Mouse (Mus musculus) heart, adult 2 months (tissue): ENCODE results near the gene Blnk. TPM values are rescaled to one million over a fixed set of nuclear protein-coding genes. Genes with fewer than 3 reads are reported as not detected.

Experiments used
- DNase-seq, 2 experiments: peaks; one replicate each; pipeline ENCODE4 v3.0.0; 2021
- H3K27ac ChIP-seq: fragments of 200-600 bp; 2 replicates; pipeline ENCODE4 v1.8.1; 2022
- H3K27me3 ChIP-seq: fragments of 200-500 bp; 2 replicates; pipeline ENCODE4 v1.6.1; 2012; ENCODE audit warnings: mild to moderate bottlenecking, low read length, inconsistent platforms, mixed read lengths; ENCODE audit not compliant: control insufficient read depth, insufficient read depth
- H3K36me3 ChIP-seq: fragments of 200-500 bp; 2 replicates; pipeline ENCODE4 v1.6.1; 2012; ENCODE audit warnings: low read length, inconsistent platforms; ENCODE audit not compliant: control insufficient read depth, insufficient read depth
- H3K4me1 ChIP-seq: fragments of 200-500 bp; 2 replicates; pipeline ENCODE4 v1.6.1; 2011; ENCODE audit warnings: low read length; ENCODE audit not compliant: control insufficient read depth, insufficient read depth
- H3K4me3 ChIP-seq: fragments of 200-600 bp; 2 replicates; pipeline ENCODE4 v1.8.1; 2022
- H3K79me2 ChIP-seq: fragments of 200-500 bp; replicated peaks from 2 replicates; pipeline ENCODE4 v1.6.1; 2012; ENCODE audit warnings: mild to moderate bottlenecking, inconsistent platforms, low read length, moderate library complexity, mixed read lengths; ENCODE audit not compliant: control insufficient read depth, insufficient read depth
- H3K9ac ChIP-seq: fragments of 200-500 bp; 2 replicates; pipeline ENCODE4 v1.6.1; 2012; ENCODE audit warnings: low read depth, mild to moderate bottlenecking, control low read depth, inconsistent platforms, low read length, mixed read lengths
- CTCF ChIP-seq: fragments of 200-600 bp; IDR thresholded peaks from 2 replicates; pipeline ENCODE4 v1.8.1; 2022; ENCODE audit warnings: antibody characterized with exemption, mild to moderate bottlenecking, moderate library complexity
- EP300 ChIP-seq: fragments of 200-500 bp; IDR thresholded peaks from 2 replicates; pipeline ENCODE4 v1.6.1; 2011; ENCODE audit warnings: low read depth, low read length, control low read depth; ENCODE audit not compliant: insufficient read depth
- POLR2A ChIP-seq: fragments of 200-500 bp; IDR thresholded peaks from 2 replicates; pipeline ENCODE4 v1.6.1; 2011; ENCODE audit warnings: mild to moderate bottlenecking, low read depth, low read length, control low read depth; ENCODE audit not compliant: insufficient read depth
- WGBS: fragments of 180-500 bp; shearing (Covaris S2); methylation state at CpG from one replicate; pipeline ENCODE4 v1.1.7; 2018; 5-methylcytosine and 5-hydroxymethylcytosine counted together
- intact Hi-C: fragments of 180-260 bp; cut with DNase I; formaldehyde crosslinking; loops from one replicate; pipeline ENCODE4 v1.15.1; 2025
- polyA plus RNA-seq: library from polyadenylated mRNA; depleted of rRNA; stranded (reverse); fragments of >200 nt; gene quantifications from 2 replicates; pipeline ENCODE4 v1.2.3, GENCODE M21; 2012
- total RNA-seq, 2 experiments: library from RNA; stranded (reverse); gene quantifications; 2 replicates each; pipeline ENCODE4 v1.2.3; 2021

Gene Blnk
- total and polyA plus RNA-seq, 3 experiments, result 1.2 to 3.6 (median 1.7) TPM

DNA sequence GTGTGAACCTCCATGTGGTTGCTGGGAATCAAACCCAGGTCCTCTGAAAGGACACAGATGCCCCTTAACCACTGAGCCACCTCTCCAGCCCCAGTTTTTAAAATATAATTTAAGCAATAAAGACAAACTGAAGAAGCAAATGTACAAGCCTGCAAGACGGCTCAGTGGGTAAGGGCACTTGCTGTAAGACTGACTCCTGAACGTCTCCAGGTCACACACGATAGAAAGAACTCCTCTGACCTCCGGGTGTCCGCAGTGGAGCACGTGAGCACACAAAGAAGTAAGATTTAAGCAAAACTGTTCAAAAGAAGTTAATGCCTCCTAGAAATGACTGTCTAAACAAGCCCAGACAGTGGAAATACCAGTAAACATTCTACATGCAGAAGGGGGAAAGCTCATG is 2.4 kb upstream of the Blnk start:
- 88% methylated on average over 6 of the region's 6 CpGs for WGBS
- no peak for DNase-seq
- H3K27me3 ChIP-seq, result no peaks in the 10 kb centered on the region
- no peaks in the 10 kb centered on the region; the same call in 1 of the 2 replicates for H3K4me1 ChIP-seq
- H3K79me2 ChIP-seq, result no peaks in the 10 kb centered on the region
- H3K27ac ChIP-seq, result no peak overlapping the region
- H3K9ac ChIP-seq, result no peak overlapping the region
- H3K4me3 ChIP-seq, result no peak overlapping the region
- no peak for TF ChIP-seq EP300
- TF ChIP-seq CTCF, result no peak
- TF ChIP-seq POLR2A, result no peak
- intact Hi-C loops, result no loop called here
- no peaks in the 10 kb centered on the region for H3K36me3 ChIP-seq

DNA sequence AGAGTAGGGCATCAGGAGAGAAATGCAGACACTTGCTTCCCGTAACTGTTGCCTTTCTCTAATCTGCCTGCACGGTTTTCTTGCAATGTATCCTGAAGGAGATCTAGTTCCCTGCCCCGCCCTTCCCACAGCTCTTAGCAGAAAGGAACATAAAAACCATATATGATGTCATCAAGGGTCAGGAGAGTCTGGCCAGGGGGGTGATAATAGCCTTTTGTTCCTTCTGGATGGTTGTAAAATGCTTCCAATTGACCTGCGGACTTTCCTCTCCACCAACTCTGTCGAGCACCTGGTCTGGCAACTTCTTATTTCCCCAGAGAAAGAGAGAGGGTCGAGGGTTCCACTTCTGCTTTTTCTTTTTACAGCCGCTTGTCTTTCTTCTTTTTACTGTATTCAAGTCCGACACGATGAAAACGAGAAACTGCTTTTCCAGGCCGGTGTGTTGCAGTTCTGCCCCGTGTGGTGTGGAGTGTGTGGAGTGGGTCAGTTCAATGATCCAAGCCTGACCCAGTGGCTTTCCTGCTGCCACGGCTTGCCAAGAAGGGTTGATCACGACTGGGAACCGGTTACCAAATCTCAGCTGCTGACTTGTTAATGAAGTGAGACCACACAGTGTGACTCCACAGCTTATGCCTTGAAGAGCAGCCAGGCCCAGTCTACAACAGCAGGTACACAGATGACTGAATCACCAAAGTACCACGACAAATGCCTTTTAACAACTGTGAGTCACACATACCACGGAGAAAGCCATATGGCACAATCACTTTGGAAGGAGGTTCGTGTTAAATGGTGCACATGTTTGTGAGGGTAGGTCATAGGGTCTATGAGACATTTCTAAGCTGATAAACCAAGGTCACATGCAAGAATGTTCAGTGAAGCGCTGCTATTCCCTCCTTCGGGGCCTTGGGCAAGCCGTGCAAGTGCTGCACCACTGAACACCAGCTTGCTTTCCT is 1.4 kb upstream of the Blnk start:
- Histone ChIP-seq H3K27me3 (no peaks in the 10 kb centered on the region), H3K27ac (no peak overlapping the region), H3K79me2 (no peaks in the 10 kb centered on the region), H3K4me1 (no peaks in the 10 kb centered on the region; the same call in 1 of the 2 replicates), H3K4me3 (no peak overlapping the region), H3K36me3 (no peaks in the 10 kb centered on the region), H3K9ac (no peak overlapping the region)
- peak in 1 of 2 experiments; percentile 27 for DNase-seq
- intact Hi-C loops, result no loop called here
- WGBS, result 49% methylated on average over 21 of the region's 21 CpGs
- TF ChIP-seq EP300 (no peak), POLR2A (no peak)

DNA sequence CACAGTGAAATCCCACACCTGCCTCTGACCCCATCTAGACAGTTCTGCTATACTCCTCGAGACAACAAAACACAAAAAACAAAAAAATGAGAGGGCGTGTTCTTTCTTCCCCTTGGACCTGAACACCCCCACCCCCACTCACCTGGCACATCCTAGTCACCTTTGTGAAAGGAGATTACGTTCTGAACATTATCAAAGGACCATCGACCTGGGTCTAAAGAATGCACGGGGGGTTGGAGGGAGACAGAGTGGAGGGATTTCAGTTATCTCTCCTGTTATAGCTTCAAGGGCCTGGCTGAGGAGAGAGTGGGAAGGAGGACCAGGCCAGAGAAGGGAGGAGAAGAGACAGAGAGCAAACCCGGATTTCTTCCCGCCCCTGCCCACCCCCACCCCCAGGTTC is 576 bp upstream of the Blnk start:
- Histone ChIP-seq H3K27ac (no peak overlapping the region), H3K27me3 (no peaks in the 10 kb centered on the region), H3K36me3 (no peaks in the 10 kb centered on the region), H3K9ac (no peak overlapping the region), H3K79me2 (no peaks in the 10 kb centered on the region), H3K4me1 (no peaks in the 10 kb centered on the region; the same call in 1 of the 2 replicates), H3K4me3 (no peak overlapping the region)
- DNase-seq, result no peak
- intact Hi-C loops, result no loop called here
- WGBS, result 55% methylated on average over 7 of the region's 7 CpGs
- TF ChIP-seq CTCF, result no peak
- TF ChIP-seq POLR2A, result no peak
- no peak for TF ChIP-seq EP300

DNA sequence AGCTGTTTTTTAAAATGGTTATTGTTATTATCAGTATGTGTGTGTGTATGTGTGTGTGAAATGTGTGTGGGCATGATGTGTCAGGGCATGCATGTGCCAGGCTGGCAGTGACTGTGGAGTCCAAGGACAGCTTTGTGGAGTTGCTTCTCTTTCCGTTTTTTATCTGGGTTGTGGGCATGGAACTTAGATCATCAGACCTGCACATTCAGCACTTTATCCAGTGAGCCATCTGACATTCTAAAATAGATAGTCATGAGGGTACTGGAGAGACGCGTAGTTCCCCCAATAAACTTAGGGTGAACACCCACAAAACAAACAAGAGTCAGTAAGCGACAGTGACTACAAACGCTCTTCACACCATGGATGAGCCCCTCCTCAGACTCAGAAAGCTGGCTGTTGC is 979 bp downstream of the Blnk start:
- H3K4me1 ChIP-seq, result no peaks in the 10 kb centered on the region; the same call in 1 of the 2 replicates
- H3K4me3 ChIP-seq, result no peak overlapping the region
- WGBS, result 74% methylated on average over 5 of the region's 5 CpGs

DNA sequence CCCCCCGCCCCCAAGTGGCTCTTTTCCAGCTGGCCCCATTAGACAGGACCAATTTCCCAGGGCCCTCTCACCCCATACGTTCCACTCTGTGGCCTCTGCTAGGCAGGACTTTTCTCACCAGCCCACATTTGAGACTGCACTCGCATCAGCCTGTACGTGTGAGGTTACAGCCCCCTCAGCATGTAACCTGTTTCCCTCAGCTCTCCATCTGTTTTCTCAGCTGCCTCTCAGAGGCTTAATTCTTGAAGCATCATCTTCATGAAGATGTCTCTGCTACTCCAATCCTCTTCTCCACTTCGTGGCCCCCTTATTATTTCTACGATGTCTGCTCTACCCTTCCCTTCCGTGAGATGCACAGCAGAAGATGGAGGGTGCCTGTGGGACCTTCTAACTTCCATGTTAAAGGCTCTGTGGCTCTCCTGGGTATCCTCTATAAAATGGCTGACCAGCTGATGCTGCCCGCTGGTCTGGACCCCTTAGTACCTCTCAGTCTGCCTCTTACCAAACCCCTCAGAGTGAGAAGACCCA is 1.8 kb downstream of the Blnk start:
- H3K36me3 ChIP-seq, result no peaks in the 10 kb centered on the region
- no peaks in the 10 kb centered on the region; the same call in 1 of the 2 replicates for H3K4me1 ChIP-seq
- no peak for DNase-seq
- no peaks in the 10 kb centered on the region for H3K79me2 ChIP-seq
- TF ChIP-seq CTCF (no peak), POLR2A (no peak), EP300 (no peak)
- H3K27ac ChIP-seq, result no peak overlapping the region; the same call in 1 of the 2 replicates
- 72% methylated on average over 8 of the region's 8 CpGs for WGBS
- no peak overlapping the region for H3K9ac ChIP-seq
- H3K4me3 ChIP-seq, result no peak overlapping the region
- intact Hi-C loops, result no loop called here
- no peaks in the 10 kb centered on the region for H3K27me3 ChIP-seq

More for the DNA sequence above, 979 bp downstream of the Blnk start:
- intact Hi-C loops, result no loop called here
- DNase-seq, result no peak
- no peaks in the 10 kb centered on the region for H3K79me2 ChIP-seq
- no peak overlapping the region for H3K9ac ChIP-seq
- no peaks in the 10 kb centered on the region for H3K27me3 ChIP-seq
- no peaks in the 10 kb centered on the region for H3K36me3 ChIP-seq
- TF ChIP-seq POLR2A (no peak), CTCF (no peak), EP300 (no peak)
- H3K27ac ChIP-seq, result no peak overlapping the region

GRCm38 (mm10) chr19:40992096-40992495 is 2.2 kb downstream of the Blnk start:
- Histone ChIP-seq H3K27ac (no peak overlapping the region), H3K4me3 (no peak overlapping the region), H3K79me2 (no peaks in the 10 kb centered on the region), H3K4me1 (no peaks in the 10 kb centered on the region; the same call in 1 of the 2 replicates), H3K27me3 (no peaks in the 10 kb centered on the region), H3K9ac (no peak overlapping the region), H3K36me3 (no peaks in the 10 kb centered on the region)
- no peak for DNase-seq
- 92% methylated on average over 11 of the region's 11 CpGs for WGBS
- intact Hi-C loops, result no loop called here
- TF ChIP-seq CTCF (no peak), POLR2A (no peak), EP300 (no peak)
